Mouse (Mus musculus) urinary bladder, postnatal 10 days (tissue): ENCODE measurements around the gene Olfr458.
"Not testable (repeated sequence)": the region's sequence is repeated elsewhere in the genome, so short reads cannot be mapped to it uniquely, and the experiment has no call there.

Experiments used
- DNase-seq: peaks from one replicate; pipeline ENCODE4 v3.0.0; 2022; ENCODE audit warnings: low spot score

The Olfr458 gene

DNA sequence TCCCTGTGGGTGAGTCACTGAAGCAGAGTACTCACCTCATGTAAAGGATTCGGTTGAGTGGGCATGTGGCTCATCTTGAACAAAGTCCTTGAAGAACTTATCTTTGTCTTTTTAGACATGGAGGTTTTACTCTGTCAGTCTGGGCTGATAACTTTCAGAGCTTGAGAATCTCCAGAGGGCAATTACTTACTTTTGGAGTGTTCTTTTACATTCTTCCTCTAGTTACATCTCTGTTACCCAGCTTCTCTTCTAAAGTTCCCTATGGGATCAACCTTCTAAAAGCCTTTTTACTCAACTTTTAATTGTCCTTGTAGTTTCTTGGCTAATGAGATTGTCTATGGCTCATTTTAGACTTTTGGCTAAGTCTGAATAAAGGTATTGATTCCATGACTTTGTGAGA, at the start of gene Olfr458:
TSS of gene Olfr458 (minus strand) at position 101 of the 400 bp plus-strand sequence.
- no peak for DNase-seq

DNA sequence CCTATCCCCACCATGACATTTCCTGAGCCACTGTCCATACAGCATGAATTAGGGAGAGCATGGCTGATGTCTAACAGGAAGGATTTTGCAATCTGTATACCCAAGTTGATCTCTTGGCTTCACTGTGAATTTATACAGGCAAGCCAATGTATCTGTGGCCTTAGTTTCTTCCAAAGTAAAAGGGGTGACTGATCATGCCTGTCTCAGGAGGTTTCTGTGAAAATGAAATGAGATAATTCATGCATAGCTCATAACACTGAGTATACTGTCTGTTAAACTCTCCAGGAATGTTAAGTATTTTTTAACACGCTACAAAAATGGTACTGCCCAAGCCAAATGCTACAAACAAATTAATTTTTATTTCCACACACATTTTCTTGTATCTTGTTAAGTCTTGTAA, 48.5 kb upstream of the Olfr458 start:
- no peak for DNase-seq

DNA sequence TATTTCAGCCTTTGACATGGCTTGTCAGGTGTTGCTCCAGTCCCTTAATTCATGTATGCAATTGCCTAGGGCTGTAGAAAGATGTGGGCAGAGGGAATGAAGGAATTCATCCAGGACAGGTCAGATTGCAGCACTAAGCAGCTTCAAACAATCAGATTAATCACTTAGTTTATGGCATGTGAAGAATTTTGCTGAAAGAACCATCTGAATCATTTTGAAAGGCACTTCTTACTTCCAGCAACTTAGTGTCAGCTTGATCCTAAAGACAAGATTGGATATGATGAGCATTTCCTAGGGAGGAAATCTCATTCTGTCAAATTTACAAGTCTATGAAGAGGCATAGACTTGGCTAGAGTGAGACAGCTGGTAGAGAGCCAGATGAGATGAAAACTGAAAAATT, 44.3 kb upstream of the Olfr458 start:
- no peak for DNase-seq

DNA sequence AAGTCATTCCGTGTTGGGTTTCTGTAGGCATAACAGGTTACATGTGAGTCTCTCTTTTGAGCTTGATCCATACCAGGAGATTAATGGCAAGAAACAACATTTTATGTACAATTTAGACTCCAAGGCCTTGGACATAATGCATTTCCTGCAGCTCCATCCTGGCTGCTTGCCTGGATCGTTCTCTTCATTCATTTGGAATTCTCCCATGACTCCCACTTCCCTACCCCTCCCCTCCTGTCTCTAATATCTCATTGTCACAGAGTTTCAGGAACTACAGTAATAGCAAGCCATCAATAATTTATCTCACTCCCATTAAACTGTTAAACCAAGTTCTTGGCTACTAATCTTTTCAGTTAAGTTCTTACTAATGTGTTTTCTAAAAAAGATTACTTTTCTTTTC, 38.5 kb upstream of the Olfr458 start:
- no peak for DNase-seq

DNA sequence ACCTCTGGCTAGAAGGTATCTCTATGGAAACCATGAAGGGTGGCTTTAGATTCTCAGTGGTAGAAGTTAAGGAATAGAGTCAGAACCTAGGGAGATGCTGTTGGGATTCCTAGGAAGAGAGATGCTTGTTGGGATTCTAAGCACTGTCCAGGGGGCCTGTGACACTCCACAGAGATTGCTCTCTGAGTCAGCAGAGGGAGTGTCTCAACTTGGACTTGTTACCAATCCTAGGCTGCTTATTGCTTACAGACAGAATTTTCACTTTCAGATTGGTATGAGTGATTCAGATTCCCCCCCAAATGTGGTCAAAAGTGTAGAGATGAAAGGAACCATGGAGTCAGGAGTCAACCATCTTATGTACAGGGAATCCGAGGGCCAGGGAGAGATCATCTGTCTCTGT, 24.7 kb upstream of the Olfr458 start:
- DNase-seq = no peak

DNA sequence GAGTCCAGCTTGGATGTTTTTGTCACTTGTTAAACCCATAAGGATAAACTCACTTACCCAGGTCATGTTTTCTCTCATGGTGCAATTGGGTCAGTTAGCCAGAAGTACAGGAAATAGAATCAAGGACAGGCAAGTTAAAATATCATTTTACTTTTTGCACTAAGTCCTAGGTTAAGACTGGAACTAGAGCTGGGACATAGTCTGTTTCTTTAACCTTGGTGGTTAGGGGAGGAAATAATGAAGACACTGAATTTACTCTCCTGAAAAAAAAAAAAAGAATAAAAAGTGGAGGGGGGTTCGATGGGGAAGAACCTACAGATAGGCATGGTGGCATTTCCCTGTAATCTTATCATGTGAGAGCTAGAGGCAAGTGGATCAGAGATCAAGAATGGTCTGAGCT, 22.1 kb upstream of the Olfr458 start, which contains the start of gene Olfr456:
TSS of gene Olfr456 (minus strand) at position 101 of the 400 bp plus-strand sequence.
- DNase-seq = no peak

DNA sequence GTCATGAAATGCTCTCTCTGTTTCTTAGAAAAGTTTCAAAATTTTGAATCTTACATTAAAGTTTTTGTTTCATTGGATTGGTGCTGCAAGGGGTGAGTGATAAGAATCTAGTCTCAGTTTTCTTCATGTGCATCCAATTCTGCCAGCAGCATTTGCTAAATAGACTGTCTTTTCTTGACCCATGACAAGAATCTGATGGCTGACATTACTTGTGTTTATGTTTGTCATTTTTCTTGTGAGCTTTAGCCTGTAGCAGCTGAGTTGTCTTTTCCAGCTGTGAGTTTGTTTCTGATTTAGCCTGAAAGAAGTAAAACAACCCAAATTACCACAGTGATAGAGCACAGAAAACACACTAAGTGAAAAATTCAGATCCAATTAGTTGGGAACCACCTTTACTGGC, 19.6 kb upstream of the Olfr458 start:
- no peak for DNase-seq

DNA sequence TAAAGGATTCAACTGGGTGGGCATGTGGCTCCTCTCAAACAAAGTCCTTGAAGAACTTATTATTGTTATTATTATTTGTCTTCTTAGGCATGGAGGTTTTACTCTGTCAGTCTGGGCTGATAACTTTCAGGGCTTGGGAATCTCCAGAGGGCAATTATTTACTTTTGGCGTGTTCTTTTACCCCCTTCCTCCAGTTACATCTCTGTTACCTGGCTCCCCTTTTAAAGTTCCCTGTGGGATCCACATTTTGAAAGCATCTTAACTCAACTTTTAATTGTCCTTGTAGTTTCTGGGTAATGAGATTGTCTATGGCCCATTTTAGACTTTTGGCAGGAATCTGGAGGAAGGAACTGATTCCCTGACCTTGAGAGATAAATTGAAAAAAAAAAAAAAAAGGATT, 11.2 kb upstream of the Olfr458 start, which contains the start of gene Olfr457:
TSS of gene Olfr457 (minus strand) at position 101 of the 400 bp plus-strand sequence.
- DNase-seq = no peak

DNA sequence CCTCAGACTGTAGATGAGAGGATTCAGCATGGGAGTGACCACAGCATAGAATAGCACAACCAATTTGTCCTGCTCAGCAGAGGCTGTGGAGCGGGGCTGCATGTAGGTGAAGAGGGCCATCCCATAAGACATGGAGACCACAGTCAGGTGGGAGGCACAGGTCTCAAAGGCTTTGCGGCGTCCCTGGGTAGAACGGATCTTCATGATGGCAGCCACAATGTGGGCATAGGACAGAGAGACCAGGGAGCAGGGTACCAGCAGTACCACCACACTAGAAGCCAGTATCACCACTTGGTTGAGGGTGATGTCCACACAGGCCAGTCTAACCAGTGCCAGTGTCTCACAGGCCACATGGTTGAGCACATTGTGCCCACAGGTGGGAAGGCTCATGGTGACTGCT, 6.3 kb upstream of the Olfr458 start:
- not testable (repeated sequence) for DNase-seq

DNA sequence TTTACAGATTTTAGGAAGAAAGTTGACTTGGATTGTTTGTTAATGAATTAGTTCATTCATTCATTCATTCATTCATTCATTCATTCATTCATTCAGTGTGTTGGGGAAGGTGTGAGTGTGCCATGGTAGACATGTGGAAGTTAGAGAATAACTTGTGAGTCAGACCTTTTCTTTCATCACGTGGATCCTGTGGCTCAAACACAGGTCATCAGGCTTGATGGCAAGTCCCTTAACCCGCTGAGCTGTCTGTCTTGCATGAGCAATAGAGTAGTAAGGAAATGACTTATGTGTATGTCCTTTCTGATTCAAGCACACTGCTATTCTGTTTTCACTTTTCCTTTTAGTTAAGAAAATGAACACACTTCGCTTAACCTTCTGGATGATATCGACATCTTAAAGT, 5.5 kb upstream of the Olfr458 start:
- DNase-seq = no peak

DNA sequence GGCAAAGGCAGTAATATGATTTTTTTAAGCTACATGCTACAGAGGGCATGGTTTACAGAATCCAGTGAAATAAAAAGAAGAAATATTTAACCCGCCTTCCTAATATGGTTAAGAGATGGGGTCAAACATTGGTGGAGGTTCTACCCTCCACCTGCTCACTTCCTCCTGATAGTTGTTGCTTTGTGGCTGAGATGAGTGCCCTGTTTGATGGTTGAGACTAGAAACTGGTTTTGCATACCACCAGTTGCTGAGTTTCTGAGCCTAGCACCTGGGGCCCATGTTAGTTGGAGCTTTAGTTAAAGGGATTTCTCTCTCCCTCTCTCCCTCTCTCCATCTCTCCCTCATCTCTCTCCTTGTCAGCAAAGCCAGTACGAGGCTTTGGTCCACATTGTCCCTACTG, 17.6 kb downstream of the Olfr458 start:
- DNase-seq = no peak

DNA sequence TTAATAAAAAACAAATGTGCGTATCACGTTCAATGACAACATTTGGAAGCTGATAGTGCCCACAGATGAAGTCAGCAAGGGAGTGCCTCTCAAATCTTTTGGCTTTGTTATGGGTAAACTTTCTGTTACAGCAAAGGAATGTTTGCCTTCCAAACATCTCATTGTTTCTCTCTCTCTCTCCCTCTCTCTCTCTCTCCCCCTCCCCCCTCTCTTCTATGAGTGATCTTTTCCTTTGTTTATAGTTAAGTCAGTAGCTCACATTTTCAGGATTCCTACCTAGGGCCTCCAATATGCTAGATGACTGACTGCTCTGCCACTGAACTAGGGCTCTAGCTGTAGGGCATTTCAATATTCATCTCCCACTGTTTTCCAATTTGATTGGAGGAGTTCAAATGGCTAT, 20.5 kb downstream of the Olfr458 start:
- DNase-seq = no peak

DNA sequence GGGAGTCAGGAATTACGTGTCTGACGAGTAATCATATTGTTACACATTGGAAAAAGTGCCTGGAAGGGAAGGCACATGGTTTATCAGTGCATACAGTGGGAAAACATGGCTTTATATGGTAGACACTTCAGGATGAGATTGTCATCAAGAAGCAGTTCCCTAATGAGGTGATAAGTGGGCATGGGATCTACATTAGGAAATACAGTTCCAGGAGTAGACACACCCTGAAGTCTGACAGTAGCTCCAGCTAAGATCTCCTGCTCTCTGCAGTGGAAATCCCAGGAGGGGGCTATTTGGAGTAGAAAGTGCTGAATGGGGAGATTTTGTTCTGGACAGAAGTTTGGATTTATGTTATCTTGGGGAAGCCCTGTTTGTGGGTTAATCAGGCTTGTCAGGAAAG, 23.6 kb downstream of the Olfr458 start:
- DNase-seq = no peak

DNA sequence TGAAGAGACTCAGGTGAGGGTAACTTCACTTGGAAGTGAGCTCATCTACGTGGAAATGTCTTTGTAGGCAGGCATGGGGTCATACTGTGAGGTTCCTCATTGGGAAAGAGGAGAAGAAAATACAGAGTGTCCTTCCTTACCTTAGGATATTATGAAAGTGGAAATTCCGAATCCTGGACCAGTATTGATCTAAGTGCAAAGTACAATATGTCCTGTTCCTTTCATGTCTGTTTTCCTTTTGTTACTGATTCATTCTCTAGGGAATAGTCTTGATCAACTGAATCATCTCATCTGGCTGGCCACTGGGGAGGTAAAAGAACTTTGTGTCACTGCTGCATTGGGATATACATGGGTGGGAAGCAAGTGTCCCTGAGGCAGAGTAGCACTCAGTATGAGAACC, 29.5 kb downstream of the Olfr458 start:
- DNase-seq = no peak

DNA sequence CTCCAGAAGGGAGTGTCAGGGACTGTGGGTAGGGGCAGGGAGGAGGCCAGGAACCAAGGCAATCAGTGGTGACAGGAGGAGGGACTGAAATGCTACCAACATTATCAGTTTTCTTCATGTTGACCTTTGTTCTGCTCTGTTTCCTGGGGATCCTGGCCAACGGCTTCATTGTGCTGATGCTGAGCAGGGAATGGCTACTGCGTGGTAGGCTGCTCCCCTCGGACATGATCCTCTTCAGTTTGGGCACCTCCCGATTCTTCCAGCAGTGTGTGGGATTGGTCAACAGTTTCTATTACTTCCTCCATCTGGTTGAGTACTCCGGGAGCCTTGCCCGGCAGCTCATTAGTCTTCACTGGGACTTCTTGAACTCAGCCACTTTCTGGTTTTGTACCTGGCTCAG, 30.6 kb downstream of the Olfr458 start, which contains the start of gene Tas2r126:
TSS of gene Tas2r126 (plus strand) at position 90 of the 400 bp plus-strand sequence.
- DNase-seq = no peak

DNA sequence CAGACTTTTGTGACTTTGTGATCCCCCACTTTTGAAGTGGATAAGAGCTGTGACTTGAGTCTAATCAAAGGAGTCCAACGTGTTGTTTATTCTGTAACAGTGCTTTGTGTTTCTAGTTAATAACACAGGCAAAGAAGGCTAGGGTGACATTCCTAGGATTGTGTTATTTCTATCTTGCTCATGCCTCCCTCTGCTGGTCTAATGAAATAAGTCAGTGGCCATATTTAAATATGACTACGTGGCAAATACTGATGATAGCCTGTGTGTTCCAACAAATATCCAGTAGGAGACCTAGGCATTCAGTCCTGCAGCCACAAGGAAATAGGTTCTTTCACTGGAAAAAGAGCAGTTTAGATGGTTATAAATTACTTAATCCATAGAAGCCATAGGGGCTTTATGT, 31.4 kb downstream of the Olfr458 start:
- no peak for DNase-seq

DNA sequence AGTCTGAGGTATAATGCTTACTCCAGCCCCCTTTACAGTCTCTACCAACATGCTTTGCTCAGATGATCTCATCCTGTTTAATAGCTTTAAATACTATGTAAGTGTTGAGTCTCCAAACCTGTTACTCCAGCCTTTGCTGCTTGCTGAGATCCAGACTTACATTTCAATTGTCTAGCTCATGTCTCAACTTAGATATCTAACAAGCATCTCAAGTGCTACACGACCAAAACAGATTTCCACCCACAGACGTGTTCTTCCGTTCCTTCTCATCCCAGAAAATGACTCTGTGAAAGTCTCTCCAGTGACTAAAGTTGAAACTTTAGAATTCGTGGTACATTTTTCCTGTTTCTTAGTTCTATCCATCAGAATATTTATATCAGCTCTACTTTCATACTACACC, 38.7 kb downstream of the Olfr458 start:
- DNase-seq = no peak

DNA sequence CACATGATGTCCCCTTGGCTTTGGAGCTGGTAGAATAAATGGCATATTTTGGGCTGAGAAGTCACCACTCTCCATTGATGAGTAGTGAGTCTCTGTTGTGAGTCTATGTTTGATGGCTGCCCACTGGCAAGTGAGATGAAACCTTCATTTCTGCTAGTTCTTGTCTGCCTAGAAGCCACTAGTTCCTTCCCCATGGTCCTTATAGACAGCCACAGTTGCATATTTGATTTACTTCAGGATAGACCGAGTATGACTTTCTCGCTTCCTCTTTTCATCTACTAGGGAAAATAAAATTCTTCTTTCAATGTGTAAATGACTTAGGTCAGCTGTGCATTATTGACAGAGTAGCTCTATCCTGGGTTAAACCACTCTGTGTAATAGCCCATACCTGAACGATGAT, 40.5 kb downstream of the Olfr458 start:
- no peak for DNase-seq

DNA sequence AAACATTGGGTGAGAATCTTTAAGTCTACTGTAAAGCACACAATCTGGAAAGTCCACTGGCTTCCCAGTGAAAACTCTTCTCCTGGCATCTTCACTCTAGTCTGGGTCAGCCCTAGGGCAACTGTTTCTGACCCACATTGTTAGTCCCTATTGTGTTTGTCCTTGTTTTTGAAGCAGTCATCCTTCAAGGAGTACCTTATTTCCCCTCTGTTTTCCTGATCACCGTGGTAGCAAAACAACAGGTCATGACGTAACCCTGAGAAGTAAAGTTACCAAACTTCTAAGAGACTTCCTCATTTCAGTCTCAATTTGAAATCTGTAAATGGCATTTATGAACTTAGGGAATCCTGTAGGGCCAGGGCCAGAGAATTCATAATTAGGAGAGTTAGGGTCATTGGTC, 43.6 kb downstream of the Olfr458 start:
- DNase-seq = no peak

DNA sequence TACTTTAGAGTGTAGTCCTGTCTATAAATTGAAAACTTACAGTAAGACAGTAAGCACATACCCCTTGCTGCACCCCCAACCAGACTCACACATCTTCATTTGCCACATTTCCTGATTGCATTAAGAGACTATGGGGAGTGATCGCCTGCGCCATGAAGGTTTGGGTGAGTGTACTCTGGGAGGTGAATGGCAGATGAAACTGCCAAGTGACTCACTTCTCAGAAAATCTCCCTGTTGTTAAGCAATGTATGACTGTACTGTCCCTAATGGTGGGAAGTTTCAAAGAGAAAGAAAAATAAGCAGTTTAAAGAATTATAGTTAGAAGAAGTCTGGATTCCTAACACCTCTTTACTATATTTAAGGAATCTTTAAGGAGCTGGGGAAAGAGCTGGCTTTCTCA, 45.6 kb downstream of the Olfr458 start:
- DNase-seq = no peak
